Mouse (Mus musculus): ENCODE results near the gene Cox6b1.
A peak's percentile ranks its signal among the peaks of the same experiment; 100 is the strongest.

Gene Cox6b1

DNA sequence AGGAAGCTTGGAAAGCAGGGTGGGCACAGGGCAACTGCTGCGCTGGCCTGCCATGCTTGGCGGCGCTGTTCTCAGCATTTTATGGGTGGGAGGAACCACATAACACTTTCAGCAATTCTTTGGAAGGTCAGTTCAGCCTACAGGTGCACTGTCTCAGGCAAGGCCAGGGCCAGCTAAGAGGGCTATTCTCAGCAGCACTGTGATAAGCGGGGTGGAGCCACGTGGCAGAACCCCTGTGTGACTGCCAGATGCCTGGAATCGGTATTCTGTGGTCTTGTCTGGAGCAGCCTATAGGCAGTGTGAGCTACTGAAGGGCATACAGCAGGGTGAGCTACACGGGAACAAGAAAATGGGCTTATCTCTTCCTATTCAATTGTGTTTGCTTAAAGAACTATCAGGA is 15.9 kb downstream of the Cox6b1 start:
- DNase-seq (ENCODE audit: extremely low read depth, low read depth, low spot score): no peak

DNA sequence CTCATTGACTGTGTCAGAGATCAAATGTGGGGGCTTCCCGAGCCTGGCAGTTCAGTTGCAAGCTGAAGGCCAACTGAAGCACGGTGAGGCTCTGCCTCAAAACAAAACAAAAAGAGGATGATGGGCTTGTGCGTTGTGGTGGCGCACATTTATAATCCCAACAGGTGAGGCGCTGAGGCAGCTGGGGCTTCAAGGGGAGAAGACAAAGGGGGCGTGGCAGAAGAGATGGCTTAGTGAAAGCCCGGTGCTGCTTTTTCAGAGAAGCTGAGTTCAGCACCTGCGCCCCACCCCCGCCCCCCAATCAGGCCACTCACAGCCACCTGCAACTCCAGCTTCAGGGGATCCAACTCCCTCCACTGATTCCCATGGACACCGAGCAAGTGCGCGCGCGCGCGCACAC is 17.5 kb downstream of the Cox6b1 start:
- DNase-seq (ENCODE audit: extremely low read depth, low read depth, low spot score): no peak

- no peak for DNase-seq (ENCODE audit: extremely low read depth, low read depth, low spot score)
These were observed 18.1 kb downstream of the Cox6b1 start for GRCm38 (mm10) chr7:30607706-30608309.

GRCm38 (mm10) chr7:30604944-30605343 is 21.0 kb downstream of the Cox6b1 start:
- DNase-seq (ENCODE audit: extremely low read depth, low read depth, low spot score): no peak

DNA sequence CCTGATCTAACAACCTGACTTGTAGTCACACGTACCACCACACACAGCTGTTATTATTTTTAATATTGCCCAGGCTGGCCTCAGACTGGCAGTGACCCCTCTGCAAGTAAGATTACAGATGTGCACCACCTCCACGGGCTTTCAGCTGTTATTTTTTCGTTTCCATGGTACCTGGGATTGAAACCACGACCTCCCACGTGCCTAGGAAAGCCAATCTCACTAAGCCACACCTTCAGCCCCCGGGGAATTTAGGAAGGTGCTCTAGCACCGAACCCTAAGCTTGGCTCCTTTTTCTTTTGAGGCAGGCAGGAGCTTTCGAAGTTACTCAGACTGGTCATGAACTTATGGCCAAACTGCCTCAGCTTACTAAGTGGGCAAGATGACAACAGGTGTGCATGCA is 21.5 kb downstream of the Cox6b1 start:
- DNase-seq (ENCODE audit: extremely low read depth, low read depth, low spot score): no peak

GRCm38 (mm10) chr7:30602583-30602982 is 23.4 kb downstream of the Cox6b1 start:
- no peak for DNase-seq (ENCODE audit: extremely low read depth, low read depth, low spot score)

GRCm38 (mm10) chr7:30600651-30601050 is 25.3 kb downstream of the Cox6b1 start:
- peak; percentile 46 for DNase-seq (ENCODE audit: extremely low read depth, low read depth, low spot score)

GRCm38 (mm10) chr7:30599933-30600353 is 26.0 kb downstream of the Cox6b1 start:
- DNase-seq (ENCODE audit: extremely low read depth, low read depth, low spot score): peak; percentile 74

- DNase-seq (ENCODE audit: extremely low read depth, low read depth, low spot score): no peak
These were observed 27.2 kb downstream of the Cox6b1 start, which contains the start of gene Zbtb32 for GRCm38 (mm10) chr7:30598786-30599185. Gene Zbtb32, minus strand, starts transcription at chr7:30598909.

- DNase-seq (ENCODE audit: extremely low read depth, low read depth, low spot score): no peak
These were observed 29.1 kb downstream of the Cox6b1 start for GRCm38 (mm10) chr7:30596811-30597210.

DNA sequence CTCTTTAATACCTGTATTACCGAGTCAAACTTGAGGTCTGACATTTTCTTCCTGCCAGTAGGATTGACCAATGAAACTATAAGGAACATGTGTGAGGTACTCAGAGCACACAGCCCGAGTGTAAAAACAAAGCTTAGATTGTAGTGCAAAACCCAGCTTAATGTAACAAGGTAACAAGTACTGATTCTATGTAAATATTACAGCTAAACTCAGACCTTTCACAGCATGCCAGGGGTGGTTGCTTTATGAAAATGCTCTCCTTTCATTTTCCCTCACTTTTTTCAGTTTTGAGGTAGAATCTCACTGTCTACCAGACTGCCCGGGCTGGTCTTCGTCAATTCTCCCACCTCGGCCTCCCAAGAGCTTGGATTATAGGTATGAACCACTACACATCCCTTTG is 29.9 kb downstream of the Cox6b1 start:
- no peak for DNase-seq (ENCODE audit: extremely low read depth, low read depth, low spot score)

DNA sequence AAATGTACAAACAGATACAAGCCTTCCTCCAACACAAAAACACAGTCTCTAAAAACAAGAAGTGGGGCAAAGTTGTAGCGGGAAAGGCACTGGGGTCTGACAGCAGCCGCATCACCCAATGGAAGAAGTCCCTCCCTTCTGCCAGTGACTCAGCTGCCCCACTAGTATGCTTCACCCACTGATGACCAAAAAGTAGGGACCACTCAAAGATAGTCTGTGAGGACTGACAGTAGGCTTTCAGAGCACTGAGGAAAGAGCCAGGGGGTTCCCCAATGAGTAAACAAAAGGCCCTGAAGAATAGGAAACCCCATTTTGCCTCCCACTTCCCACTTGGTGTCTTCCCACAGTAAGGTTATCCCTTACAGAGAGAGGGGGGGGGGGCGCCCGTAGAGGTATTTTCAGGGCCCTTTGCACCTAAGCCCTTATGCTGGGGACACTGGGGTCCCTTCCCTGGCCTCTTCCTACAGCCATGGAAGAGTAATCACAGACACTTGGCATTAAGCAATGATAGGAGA is 31.4 kb downstream of the Cox6b1 start:
- no peak for DNase-seq (ENCODE audit: extremely low read depth, low read depth, low spot score)

DNA sequence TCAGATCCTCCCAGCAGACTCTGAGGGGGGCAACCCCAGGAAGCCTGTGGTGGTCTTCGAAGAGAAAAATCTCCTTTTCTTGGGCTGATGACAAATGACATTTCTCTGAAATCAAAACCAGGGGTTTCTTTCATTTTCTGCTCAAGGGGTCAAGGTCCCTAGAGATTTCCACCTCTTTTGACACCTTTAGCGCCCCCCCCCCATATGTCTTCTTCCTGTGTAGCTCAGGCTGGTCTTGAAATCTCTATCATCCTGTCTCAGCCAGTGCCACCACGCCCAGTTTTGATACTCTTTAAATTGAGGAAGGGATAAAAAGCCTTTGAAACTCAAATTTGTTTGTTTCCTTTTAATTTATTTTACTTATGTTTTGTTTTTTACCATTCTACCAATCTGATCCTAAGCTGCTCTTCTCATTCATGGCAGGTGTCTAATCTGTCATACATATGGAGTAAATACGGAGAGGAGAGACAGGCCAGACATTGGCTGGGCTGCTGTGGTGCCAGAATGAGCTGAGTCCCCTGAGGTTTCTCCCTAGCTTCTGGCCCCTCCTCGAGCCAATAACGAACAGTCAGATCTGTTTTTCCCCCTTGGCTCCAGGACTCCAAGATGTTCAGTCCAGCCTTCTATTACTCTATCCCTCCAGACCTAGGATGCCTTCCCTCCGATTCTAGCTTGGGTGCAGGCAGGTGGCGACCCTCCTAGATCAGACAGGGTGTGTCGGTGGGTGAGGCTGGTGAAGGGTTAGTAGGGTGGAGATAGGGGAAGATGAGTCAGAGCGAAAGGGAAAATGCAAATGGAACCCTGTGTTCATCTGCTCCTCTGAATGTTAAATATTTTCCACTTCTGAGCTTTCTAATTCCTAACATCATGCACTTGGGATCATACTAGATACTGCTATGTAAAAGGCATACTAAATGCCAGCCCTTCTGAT is 32.1 kb downstream of the Cox6b1 start:
- DNase-seq (ENCODE audit: extremely low read depth, low read depth, low spot score): no peak

GRCm38 (mm10) chr7:30592772-30593423 is 33.1 kb downstream of the Cox6b1 start:
- no peak for DNase-seq (ENCODE audit: extremely low read depth, low read depth, low spot score)

- no peak for DNase-seq (ENCODE audit: extremely low read depth, low read depth, low spot score)
These were observed 34.4 kb downstream of the Cox6b1 start for GRCm38 (mm10) chr7:30591605-30591951.

GRCm38 (mm10) chr7:30590927-30591604 is 34.9 kb downstream of the Cox6b1 start:
- DNase-seq (ENCODE audit: extremely low read depth, low read depth, low spot score): no peak

DNA sequence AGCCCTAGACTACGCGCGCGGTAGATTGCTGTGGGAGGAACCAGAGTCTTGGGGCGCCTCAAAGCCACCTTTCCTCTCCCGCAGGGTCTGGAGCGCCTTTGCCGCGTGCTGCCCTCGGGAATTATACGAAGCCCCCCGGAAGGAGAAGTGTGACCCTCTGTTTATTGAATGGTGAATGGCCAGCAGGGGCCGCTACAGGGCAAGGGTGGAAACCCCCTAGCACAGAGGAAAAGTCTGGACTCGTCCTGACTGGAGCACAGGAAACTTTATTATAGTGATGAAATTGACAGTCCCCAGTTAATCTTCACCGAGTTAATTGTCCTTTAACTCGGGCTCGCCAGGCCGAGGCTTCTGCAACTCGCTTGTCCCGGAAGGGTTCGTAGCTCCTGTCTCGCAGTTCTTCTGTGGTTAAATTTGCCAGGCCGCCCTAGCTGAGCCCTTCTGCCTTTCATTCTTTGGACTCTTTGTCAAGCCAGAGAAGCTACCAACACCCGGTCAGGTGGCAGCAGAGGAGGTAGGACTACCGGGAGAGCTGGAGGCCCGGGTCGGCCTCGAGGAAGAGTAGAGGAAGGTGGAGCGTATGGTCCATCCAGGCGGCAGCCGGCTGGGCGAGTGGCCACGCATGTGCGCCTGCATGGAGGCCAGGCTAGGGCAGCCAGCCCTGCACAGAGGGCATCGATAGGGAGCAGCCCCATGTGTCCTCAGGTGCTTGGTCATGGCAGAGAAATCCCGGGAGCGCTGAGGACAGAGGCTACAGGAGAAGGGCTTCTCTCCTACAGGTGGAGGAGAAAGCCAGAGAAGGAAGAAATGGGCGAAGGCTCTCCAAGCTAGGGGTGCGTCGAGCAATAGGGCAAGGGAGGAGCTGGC is 36.3 kb downstream of the Cox6b1 start:
- DNase-seq (ENCODE audit: extremely low read depth, low read depth, low spot score): peak; percentile 33

DNA sequence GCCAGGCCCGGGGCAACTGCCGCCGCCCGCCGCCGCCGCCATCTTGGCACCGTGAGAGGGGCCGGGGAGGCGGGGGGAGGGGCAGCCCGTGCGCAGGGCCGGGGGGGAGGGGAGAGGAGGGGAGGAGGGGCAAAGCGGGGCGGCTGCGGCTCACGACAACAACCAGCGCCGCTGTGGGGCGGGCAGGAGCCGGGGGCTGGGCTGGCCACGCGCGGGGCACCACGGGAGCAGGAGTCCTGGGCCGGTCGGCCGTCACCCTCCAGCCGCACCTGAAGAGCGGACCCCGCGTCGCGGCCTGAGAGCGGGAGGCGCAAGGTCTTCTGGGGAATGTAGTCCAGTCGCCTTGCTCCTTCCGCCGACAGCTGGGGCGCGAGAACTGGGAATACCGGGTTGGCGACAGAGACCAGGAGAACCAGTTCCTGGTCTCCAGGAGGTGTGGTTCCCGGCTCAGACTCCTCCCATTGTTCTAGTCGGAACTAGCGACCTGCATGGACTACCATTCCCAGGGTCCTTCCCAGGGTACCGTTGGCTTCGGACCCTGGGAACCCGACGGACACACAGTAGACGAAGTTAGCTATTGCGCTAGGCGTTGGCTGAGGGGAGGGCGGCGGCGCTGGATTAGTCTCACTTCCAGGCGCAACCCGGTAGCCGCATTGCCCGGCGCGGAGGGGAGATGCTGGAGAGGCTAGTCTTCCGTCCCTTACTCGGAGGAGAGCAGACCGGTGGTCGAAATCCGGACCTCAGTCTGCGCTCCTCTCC is 37.1 kb downstream of the Cox6b1 start, which contains the start of gene Kmt2b:
TSS of gene Kmt2b (minus strand) at position 51 of the 759 bp plus-strand sequence.
- peak; percentile 91 for DNase-seq (ENCODE audit: extremely low read depth, low read depth, low spot score)
